Mouse (Mus musculus) right cerebral cortex, adult 18-20 months (tissue): ENCODE measurements around the gene Mxra8.
A peak's percentile ranks its signal among the peaks of the same experiment; 100 is the strongest.

Experiments used
- DNase-seq: peaks from one replicate; pipeline ENCODE4 v3.0.0; 2022; ENCODE audit warnings: mixed read lengths

Gene Mxra8

DNA sequence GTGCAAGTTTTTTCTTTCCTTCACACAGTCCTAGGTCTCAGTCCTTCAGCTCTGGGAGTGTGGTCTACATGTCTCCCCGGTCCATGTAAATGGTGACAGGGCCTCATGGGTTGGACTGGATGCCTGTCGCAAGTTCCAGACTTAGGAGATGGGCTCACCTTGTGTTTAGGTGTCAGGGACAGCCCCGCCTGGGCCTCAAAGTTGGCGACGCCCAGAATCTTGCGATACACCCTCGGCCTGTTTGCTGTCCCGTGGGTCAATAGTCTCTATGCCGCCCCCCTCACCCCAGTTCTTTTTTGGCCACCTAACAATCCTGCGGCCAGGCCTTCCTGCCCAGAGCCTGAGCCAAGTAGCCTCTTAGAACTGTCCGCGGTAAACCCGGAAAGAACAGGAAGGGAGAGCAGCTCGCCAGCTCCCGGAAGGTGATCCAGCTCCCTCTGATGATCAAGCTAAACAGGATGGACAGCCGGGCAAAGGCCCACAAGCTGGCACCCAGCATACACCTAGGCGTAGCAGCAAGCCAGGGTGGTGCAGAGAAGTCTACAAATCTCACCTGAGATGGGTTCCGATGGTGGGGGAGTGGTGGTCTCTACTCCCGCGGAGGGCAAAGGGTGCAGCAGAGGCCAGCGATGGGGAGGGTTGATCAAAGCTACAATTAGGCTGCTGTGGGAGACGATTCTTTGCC is 29.3 kb downstream of the Mxra8 start:
- no peak for DNase-seq

GRCm38 (mm10) chr4:155869317-155870033 is 30.0 kb downstream of the Mxra8 start, which contains the start of the genes Cptp and Ints11:
TSS of gene Cptp (minus strand) at chr4:155869440.
TSS of gene Ints11 (plus strand) at chr4:155869546.
- peak; percentile 97 for DNase-seq

DNA sequence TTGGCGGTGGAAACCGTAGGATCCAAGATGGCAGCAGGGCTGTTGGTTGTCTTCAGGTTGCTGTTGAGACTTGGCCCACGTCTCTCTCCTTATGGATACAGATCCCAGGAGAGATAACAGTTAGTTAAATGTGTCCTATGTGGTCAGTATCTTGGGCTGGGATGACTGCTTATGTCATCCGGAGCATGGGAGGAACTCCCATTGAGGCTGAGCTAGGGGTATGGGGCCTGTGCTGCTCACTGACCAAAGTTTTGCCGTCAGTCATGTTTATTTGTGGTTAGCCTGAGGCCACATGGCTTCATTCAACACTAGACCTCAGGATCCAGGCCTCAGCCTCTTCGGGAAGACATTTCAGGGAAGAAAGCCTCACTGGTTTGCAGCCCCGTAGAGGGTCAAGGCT is 31.9 kb downstream of the Mxra8 start:
- DNase-seq = peak; percentile 0

DNA sequence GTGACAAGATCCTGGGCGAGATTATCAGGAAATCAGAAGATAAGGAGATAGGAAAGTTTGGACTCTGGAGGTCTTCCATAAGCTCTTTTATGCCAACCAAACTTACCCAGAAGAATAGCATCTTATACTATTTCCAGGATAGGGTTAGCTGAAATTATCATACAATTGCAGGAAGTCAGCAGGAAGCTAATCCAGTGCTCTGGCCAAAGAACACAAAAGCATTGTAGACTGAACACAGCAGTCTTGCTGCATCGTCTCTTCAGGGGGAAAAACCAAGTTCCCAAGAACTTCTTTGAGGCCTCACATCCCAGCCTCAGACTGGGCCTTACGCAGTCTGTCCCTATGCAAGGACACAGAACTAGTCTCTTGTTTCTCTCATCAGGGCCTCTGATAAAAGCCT is 44.1 kb downstream of the Mxra8 start:
- no peak for DNase-seq

GRCm38 (mm10) chr4:155886330-155886729 is 46.9 kb downstream of the Mxra8 start:
- peak; percentile 0 for DNase-seq

GRCm38 (mm10) chr4:155887674-155888073 is 48.2 kb downstream of the Mxra8 start:
- no peak for DNase-seq

- DNase-seq = peak; percentile 0
These were observed 48.7 kb downstream of the Mxra8 start for GRCm38 (mm10) chr4:155888181-155888580.

- DNase-seq = no peak
These were observed 49.8 kb downstream of the Mxra8 start for GRCm38 (mm10) chr4:155889316-155889715.

DNA sequence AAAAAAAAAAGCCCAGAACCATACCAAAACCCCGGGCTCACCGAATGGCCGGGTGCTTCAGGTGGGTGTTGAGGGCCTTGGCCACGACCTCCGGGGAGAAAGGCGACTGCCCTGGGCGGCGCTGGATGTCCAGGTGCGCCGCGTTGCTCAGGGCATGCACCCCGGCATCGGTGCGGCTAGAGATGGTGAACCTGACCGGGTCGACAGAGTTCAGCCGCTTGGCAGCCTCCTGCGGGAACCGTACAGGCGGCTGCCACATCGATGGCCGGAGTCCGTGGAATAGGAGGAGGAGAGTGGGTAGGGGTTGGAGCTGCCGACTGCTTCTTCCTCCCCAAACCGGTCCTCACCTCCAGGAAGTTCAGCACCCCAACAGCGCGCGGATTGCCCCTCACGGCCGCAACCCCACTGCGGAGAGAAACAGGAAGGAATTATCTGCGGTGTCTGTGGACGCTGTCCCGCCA is 51.6 kb downstream of the Mxra8 start:
- peak; percentile 39 for DNase-seq

DNA sequence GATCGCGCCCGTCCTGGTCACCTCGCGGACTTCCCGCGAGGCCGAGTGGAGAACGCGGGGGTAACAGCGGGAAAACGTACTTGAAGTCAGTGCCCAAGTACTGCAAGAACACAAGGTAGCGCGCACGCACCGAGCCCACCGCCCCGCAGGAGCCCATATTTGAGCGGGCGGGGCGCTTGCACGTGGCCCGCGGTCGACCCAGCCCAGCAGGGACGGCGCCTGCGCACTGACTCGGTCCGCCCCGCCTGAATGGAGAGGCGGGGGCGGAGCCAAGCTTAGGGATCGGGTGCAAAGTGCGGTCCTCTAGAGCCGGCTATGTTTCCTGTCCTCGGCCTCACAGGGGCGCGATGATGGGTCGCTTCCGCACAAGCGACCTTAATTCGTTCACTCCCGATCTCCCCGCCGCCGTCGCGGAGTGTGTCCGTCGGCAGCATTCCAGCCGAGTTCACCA is 52.1 kb downstream of the Mxra8 start, which contains the start of the genes Pusl1 and Acap3:
TSS of gene Pusl1 (minus strand) at position 231 of the 451 bp plus-strand sequence.
TSS of gene Acap3 (plus strand) at position 272 of the 451 bp plus-strand sequence.
- peak; percentile 96 for DNase-seq

DNA sequence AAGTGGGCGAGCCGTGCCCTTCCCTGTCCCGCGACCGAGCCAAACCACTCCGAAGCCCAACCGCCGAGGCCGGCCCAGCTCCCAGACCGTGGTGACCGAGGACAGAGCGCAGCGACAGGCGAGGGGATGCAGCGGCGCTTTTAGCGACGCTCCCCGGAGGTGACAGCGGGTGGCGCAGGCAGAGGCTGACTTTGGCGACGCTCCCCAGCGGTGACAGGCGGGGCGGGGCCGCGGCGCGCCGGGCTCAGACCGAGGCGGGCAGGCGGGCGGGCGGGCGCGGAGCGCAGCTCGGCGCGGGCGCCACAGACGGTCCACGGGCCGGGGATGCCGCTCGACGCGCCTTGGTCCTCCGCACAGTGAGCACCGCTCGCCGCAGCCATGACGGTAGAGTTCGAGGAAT is 52.5 kb downstream of the Mxra8 start:
- DNase-seq = peak; percentile 87

- no peak for DNase-seq
These were observed 53.1 kb downstream of the Mxra8 start for GRCm38 (mm10) chr4:155892438-155893211.

DNA sequence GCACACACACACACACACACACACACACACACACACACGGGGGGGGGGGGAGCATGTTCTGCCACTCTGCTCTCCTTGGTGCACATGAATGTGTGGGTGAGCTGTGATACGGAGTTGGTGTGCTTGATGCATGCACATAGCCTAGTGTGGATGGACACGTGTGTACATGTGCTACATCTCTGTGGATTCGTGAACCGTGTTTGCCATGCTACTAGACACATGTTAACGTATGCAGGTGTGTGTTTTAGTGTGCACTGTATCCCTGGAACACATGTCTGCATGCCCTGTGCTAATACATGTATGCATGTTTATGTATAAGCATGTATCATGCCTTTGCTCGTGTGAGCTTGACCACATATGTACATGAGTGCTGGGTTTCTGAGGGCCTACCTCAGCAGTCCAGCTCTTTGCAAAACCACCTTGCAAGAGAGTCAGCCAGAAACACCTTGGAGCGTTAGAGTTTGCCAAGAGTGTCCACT is 53.8 kb downstream of the Mxra8 start:
- DNase-seq = no peak
